Mouse (Mus musculus) B cell, adult 62 days (primary cell): ENCODE data around the gene Akr1c14. TPM values are rescaled to one million over a fixed set of nuclear protein-coding genes. Genes with fewer than 3 reads are reported as not detected.

Source experiments
- total RNA-seq: library from RNA; stranded (reverse); gene quantifications from 4 replicates; pipeline ENCODE4 v1.2.4, GENCODE M21; 2023

Gene Akr1c14
- not detected in 4 replicates for total RNA-seq

GRCm38 (mm10) chr13:4048719-4049118, at the start of gene Akr1c14:
Gene Akr1c14, plus strand, starts transcription at chr13:4049011.

Other genes starting within 250 kb of the Akr1c14 start
- gene Calml3, start 244.7 kb upstream of the Akr1c14 start, total RNA-seq = not detected in 4 replicates
- gene Calm4, start 211.3 kb upstream of the Akr1c14 start, total RNA-seq = not detected in 4 replicates
- not detected in 4 replicates for gene Calm5, start 194.8 kb upstream of the Akr1c14 start, total RNA-seq
- 28.7 to 35.1 TPM (median 32.3 TPM) in 4 replicates for gene Net1, start 130.8 kb upstream of the Akr1c14 start, total RNA-seq
- not detected in 4 replicates for gene Tubal3, start 130.7 kb upstream of the Akr1c14 start, total RNA-seq
- gene Ucn3, start 103.7 kb upstream of the Akr1c14 start, total RNA-seq = not detected in 4 replicates
- gene Akr1c18, start 101.6 kb downstream of the Akr1c14 start, total RNA-seq = not detected in 4 replicates
- 0.85 to 1.7 TPM in 2 of 4 replicates, not detected in the others for gene Akr1c13, start 142.1 kb downstream of the Akr1c14 start, total RNA-seq
- not detected in 4 replicates for gene Akr1c19, start 179.7 kb downstream of the Akr1c14 start, total RNA-seq
- not detected in 4 replicates for gene Akr1c12, start 230.4 kb downstream of the Akr1c14 start, total RNA-seq